ENCODE assay signal across 8 mouse cellular contexts in the genomic region with DNA sequence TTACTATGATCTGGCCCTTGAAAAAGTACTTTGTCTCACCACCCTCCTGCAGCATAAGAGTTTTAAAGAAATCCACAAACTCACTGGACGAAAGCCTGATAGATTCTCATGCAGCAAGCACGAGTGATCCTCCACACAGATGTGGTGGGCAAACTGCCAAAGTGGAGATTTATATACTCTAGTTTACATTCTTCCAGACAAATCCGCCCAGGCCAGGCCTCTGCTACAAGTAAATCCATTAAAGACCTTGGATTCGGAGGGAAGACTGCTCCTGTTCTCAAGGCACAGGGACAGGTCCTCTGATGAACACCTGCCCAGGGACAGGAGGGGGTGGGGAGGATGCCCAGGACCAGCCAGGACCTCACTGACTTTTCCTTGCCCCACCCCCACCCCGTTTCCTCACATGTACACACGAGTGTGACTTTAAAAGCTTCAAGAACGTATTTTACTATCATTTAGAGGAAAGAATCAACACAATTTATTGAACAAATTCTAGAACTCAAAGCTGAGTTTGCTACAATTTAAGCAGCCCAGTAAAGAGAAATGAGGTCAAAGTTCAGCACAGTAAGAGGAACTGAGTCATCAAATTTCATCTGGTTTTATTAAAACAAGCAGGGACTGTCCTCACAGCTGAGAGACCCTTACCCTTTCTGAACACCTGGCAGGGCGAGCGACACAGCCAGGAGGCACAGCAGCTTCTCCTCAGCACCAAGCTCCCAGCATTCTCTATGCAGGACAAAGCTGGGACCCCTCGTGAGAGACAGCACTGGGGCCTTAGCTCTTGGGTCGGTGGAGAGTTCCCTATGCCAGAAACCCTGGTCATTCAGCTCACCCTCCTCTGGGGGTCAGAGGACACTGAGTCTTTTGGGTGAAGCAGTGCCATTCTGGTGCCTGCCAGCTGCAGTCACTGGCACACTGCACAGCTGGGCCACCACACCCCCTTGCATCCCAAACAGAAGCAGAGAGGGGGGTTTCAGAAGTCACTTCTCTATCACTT. TPM values are rescaled to one million over a fixed set of nuclear protein-coding genes. Genes with fewer than 3 reads are reported as not detected.
DNase-seq lines count a peak whose midpoint lies in the region; ATAC-seq lines count a peak whose summit lies in the region.

No protein-coding gene starts in this region.

- H3K27ac ChIP-seq in heart, embryonic 12.5 days (ENCODE audit: poor library complexity, severe bottlenecking), result peak overlapping the region; percentile 84
- H3K27ac ChIP-seq in hindbrain, embryonic 14.5 days, result peak overlapping the region; percentile 95

- peak overlapping the region; percentile 46 for H3K4me3 ChIP-seq in heart, embryonic 12.5 days
- H3K4me3 ChIP-seq in hindbrain, embryonic 14.5 days (replicated peaks; ENCODE audit: low read length), result peak overlapping the region; percentile 41

- DNase-seq in heart, postnatal 36 days, result no peak
- DNase-seq in cerebellum, adult 9-10 months, result peak; percentile 69
- DNase-seq in hindbrain, embryonic 14.5 days (ENCODE audit: low spot score), result no peak
- no peak for DNase-seq in urinary bladder, adult 18-20 months (ENCODE audit: low spot score in 2 of 2)
- no peak for DNase-seq in gastrocnemius, postnatal 36 days
- no peak for DNase-seq in layer of hippocampus, adult 9-10 months (ENCODE audit: low spot score)

- H3K9me3 ChIP-seq in heart, embryonic 12.5 days (replicated peaks), result no peaks in the 10 kb centered on the region
- no peaks in the 10 kb centered on the region for H3K9me3 ChIP-seq in hindbrain, embryonic 14.5 days (ENCODE audit: control insufficient read depth, low read length)

- peaks cover 90% of the 10 kb centered on the region for H3K4me1 ChIP-seq in heart, embryonic 12.5 days (replicated peaks)
- H3K4me1 ChIP-seq in hindbrain, embryonic 14.5 days (replicated peaks; ENCODE audit: control insufficient read depth, insufficient read depth, low read length), result peaks cover 75% of the 10 kb centered on the region

- H3K36me3 ChIP-seq in heart, embryonic 12.5 days, result no peaks in the 10 kb centered on the region
- no peaks in the 10 kb centered on the region for H3K36me3 ChIP-seq in hindbrain, embryonic 14.5 days (replicated peaks; ENCODE audit: control insufficient read depth, insufficient read depth)

- peak overlapping the region; percentile 73 for H3K4me2 ChIP-seq in heart, embryonic 12.5 days
- H3K4me2 ChIP-seq in hindbrain, embryonic 14.5 days (replicated peaks), result peak overlapping the region; percentile 71

- H3K27me3 ChIP-seq in heart, embryonic 12.5 days (replicated peaks), result no peaks in the 10 kb centered on the region
- H3K27me3 ChIP-seq in hindbrain, embryonic 14.5 days (ENCODE audit: control insufficient read depth, insufficient read depth, low read length), result no peaks in the 10 kb centered on the region

- peak overlapping the region; percentile 56 for H3K9ac ChIP-seq in heart, embryonic 12.5 days
- H3K9ac ChIP-seq in hindbrain, embryonic 14.5 days, result peak overlapping the region; percentile 84

- intact Hi-C loops in heart, postnatal 36 days (cut with DNase I), result no loop called here
- intact Hi-C loops in gastrocnemius, postnatal 36 days (cut with DNase I), result no loop called here

- ATAC-seq in heart, embryonic 12.5 days (ENCODE audit: insufficient number of reproducible peaks, low FRiP score), result no peak
- no peak for ATAC-seq in hindbrain, embryonic 14.5 days (ENCODE audit: low FRiP score)
- ATAC-seq in megakaryocyte, adult 5-6 weeks (ENCODE audit: poor library complexity, severe bottlenecking), result 0 out of 2 replicates have a peak, but pooled peaks have one; percentile 9

- WGBS in heart, embryonic 12.5 days, result 44% methylated on average over 11 of the region's 11 CpGs
- 34% methylated on average over 11 of the region's 11 CpGs for WGBS in hindbrain, embryonic 14.5 days

RNA-seq across cellular contexts. Expression of gene Cyth1, which starts 47.3 kb away (rescaled TPM):
- 20.6 and 21.1 TPM in 2 replicates for polyA plus RNA-seq in heart, embryonic 12.5 days (2016; fragmentation: Nextera tagmentation; extraction: Ambion mirVana)
- total RNA-seq in heart, postnatal 36 days (2021), result 10 to 100 TPM; 45.6 to 51.6 TPM
- 18.1 and 18.7 TPM in 2 replicates for polyA plus RNA-seq in hindbrain, embryonic 14.5 days (2014; fragmentation: Nextera tagmentation; extraction: Ambion mirVana)
- 15.9 and 21.9 TPM in 2 replicates for total RNA-seq in megakaryocyte, adult 5-6 weeks (2015)
- total RNA-seq in megakaryocyte, adult 5-6 weeks (2017), result 84.3 and 87.5 TPM in 2 replicates
- 10 to 100 TPM; 33.5 to 34.7 TPM for total RNA-seq in gastrocnemius, postnatal 36 days (2021)
